Mouse (Mus musculus) forebrain, embryonic 13.5 days (tissue): Measurements from ENCODE around the gene Olfr190. TPM values are rescaled to one million over a fixed set of nuclear protein-coding genes. Genes with fewer than 3 reads are reported as not detected.

Experiments
- ATAC-seq: fragments of 200-750 bp; cut with Nextera tagmentation; 2 replicates; pipeline ENCODE4 v1.8.0; 2017
- H3K27ac ChIP-seq: fragments of 300-500 bp; sonication (generic); 2 replicates; pipeline ENCODE4 v1.5.1; 2015; ENCODE audit warnings: inconsistent platforms, mild to moderate bottlenecking, moderate library complexity
- H3K27me3 ChIP-seq: fragments of 300-500 bp; sonication (generic); 2 replicates; pipeline ENCODE4 v1.6.1; 2015; ENCODE audit warnings: mild to moderate bottlenecking, inconsistent platforms
- H3K36me3 ChIP-seq: fragments of 300-500 bp; sonication (generic); 2 replicates; pipeline ENCODE4 v1.6.1; 2015; ENCODE audit warnings: mild to moderate bottlenecking, inconsistent platforms; ENCODE audit not compliant: poor library complexity, severe bottlenecking
- H3K4me1 ChIP-seq: fragments of 300-500 bp; sonication (generic); 2 replicates; pipeline ENCODE4 v1.6.1; 2015; ENCODE audit warnings: inconsistent platforms
- H3K4me2 ChIP-seq: fragments of 300-500 bp; sonication (generic); 2 replicates; pipeline ENCODE4 v1.6.1; 2015; ENCODE audit warnings: inconsistent platforms, mild to moderate bottlenecking, moderate library complexity
- H3K4me3 ChIP-seq: fragments of 300-500 bp; sonication (generic); 2 replicates; pipeline ENCODE4 v1.5.1; 2015; ENCODE audit warnings: mild to moderate bottlenecking, inconsistent platforms
- H3K9ac ChIP-seq: fragments of 300-500 bp; sonication (generic); 2 replicates; pipeline ENCODE4 v1.6.1; 2015; ENCODE audit warnings: mild to moderate bottlenecking, inconsistent platforms
- H3K9me3 ChIP-seq: fragments of 300-500 bp; sonication (generic); replicated peaks from 2 replicates; pipeline ENCODE4 v1.6.1; 2016; ENCODE audit warnings: inconsistent platforms
- WGBS: fragments of 180-500 bp; shearing (Covaris S2); methylation state at CpG from one replicate; pipeline ENCODE4 v1.1.7; 2015; 5-methylcytosine and 5-hydroxymethylcytosine counted together
- polyA plus RNA-seq: library from polyadenylated mRNA; unstranded; fragments of >200 nt; fragmentation: Nextera tagmentation; extraction: Ambion mirVana; gene quantifications from 2 replicates; pipeline ENCODE4 v1.2.1, GENCODE M21; 2015

Gene Olfr190
- polyA plus RNA-seq, 1 experiment from 2014 or later: not detected

DNA sequence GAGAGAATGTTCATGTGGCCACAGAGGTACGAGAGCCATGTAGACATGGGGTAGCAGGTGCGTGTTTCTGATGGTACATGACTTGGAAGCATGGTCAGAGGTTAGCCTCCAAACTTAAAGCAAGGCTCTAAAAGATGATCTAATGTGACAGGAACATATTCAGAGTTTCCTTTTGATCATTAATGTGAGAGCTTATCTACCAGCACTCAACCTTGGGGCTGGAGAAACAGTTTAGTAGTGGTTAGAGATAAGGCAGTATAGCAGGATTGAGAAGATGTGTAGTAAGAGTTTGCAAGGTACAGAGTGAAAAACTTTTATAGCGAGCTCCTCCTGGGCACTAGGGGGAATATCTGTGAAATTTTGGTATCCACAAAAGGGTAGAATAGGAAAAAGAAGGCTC is 32.0 kb downstream of the Olfr190 start:
- Histone ChIP-seq H3K9ac (no peak overlapping the region), H3K27me3 (no peaks in the 10 kb centered on the region), H3K4me3 (no peak overlapping the region), H3K27ac (no peak overlapping the region), H3K4me1 (no peaks in the 10 kb centered on the region), H3K9me3 (no peaks in the 10 kb centered on the region), H3K36me3 (no peaks in the 10 kb centered on the region), H3K4me2 (no peak overlapping the region)
- 82% methylated on average over 3 of the region's 3 CpGs for WGBS
- no peak for ATAC-seq

DNA sequence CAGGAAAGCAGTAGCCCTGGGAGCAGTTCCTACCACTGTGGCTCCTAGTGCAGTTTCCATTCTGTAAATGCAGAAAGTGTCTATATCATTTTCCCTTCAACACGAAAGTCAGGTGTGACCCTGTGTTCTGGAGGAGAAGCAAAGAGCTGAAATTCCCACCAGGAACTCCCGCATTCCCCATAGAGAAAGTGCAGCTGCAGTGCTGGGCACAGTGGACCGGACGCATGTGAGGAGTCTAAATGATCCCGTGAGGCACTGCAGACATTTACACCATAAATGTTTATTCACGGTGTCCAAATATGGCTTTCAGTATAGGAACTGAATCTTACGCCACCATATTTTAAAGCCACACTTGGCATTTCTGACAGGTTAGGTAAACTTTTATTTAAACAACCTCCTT is 38.1 kb downstream of the Olfr190 start, which contains the start of gene Olfr187:
Olfr187 (minus strand) TSS at position 58 of the 400 bp plus-strand sequence.
- Histone ChIP-seq H3K4me3 (no peak within 1 kb of the TSS), H3K36me3 (no peaks in the 10 kb centered on the region), H3K27me3 (no peaks in the 10 kb centered on the region), H3K27ac (no peak within 1 kb of the TSS), H3K9me3 (no peaks in the 10 kb centered on the region), H3K9ac (no peak within 1 kb of the TSS), H3K4me2 (no peak within 1 kb of the TSS), H3K4me1 (no peaks in the 10 kb centered on the region)
- ATAC-seq: no peak
- 90% methylated on average over 7 of the region's 7 CpGs for WGBS

DNA sequence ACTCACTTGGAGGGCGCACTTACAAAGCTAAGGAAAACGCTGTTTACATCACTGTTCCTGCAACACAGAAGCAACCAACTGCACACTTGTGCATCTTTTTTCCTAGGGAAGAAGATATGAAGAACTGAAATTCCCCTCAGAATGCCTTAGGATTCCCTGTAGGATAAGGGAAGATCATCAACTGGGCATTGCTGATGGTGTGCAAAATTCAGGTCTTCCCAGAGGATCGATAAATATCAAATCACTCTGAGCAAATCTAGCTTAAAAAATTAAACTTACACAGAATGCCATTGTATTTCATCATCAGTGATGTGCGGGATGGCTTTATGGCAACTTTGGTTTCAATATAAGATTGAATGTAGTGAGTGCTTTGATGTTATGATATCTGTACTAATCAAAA is 47.6 kb downstream of the Olfr190 start, which contains the start of gene Olfr186:
Olfr186 (minus strand) TSS at position 101 of the 400 bp plus-strand sequence.
- 91% methylated on average over 4 of the region's 4 CpGs for WGBS
- no peak within 1 kb of the TSS for H3K27ac ChIP-seq
- H3K4me1 ChIP-seq: no peaks in the 10 kb centered on the region
- no peak within 1 kb of the TSS for H3K4me2 ChIP-seq
- H3K9me3 ChIP-seq: no peaks in the 10 kb centered on the region
- no peak for ATAC-seq
- H3K36me3 ChIP-seq: no peaks in the 10 kb centered on the region
- no peak within 1 kb of the TSS for H3K9ac ChIP-seq
- H3K27me3 ChIP-seq: no peaks in the 10 kb centered on the region
- H3K4me3 ChIP-seq: no peak within 1 kb of the TSS

Other genes starting within 250 kb of the Olfr190 start
- not detected in 2 replicates for gene Olfr177, start 203.2 kb downstream of the Olfr190 start, polyA plus RNA-seq
- not detected in 2 replicates for gene Olfr178, start 185.9 kb downstream of the Olfr190 start, polyA plus RNA-seq
- gene Olfr181, start 149.2 kb downstream of the Olfr190 start, polyA plus RNA-seq: not detected in 2 replicates
- gene Olfr180, start 148.6 kb downstream of the Olfr190 start, polyA plus RNA-seq: not detected in 2 replicates
- not detected in 2 replicates for gene Olfr183, start 82.6 kb downstream of the Olfr190 start, polyA plus RNA-seq
- not detected in 2 replicates for gene Olfr186, start 47.7 kb downstream of the Olfr190 start, polyA plus RNA-seq
- not detected in 2 replicates for gene Olfr187, start 38.2 kb downstream of the Olfr190 start, polyA plus RNA-seq
- gene Olfr191, start 11.8 kb upstream of the Olfr190 start, polyA plus RNA-seq: not detected in 2 replicates
- gene Olfr193, start 33.9 kb upstream of the Olfr190 start, polyA plus RNA-seq: not detected in 2 replicates
- gene Olfr194, start 43.1 kb upstream of the Olfr190 start, polyA plus RNA-seq: not detected in 2 replicates
- not detected in 2 replicates for gene Olfr195, start 69.0 kb upstream of the Olfr190 start, polyA plus RNA-seq
- gene Olfr196, start 92.4 kb upstream of the Olfr190 start, polyA plus RNA-seq: not detected in 2 replicates
- not detected in 2 replicates for gene Olfr198, start 125.5 kb upstream of the Olfr190 start, polyA plus RNA-seq
- not detected in 2 replicates for gene Olfr199, start 141.8 kb upstream of the Olfr190 start, polyA plus RNA-seq
- not detected in 2 replicates for gene Olfr201, start 194.6 kb upstream of the Olfr190 start, polyA plus RNA-seq
- gene Olfr202, start 208.8 kb upstream of the Olfr190 start, polyA plus RNA-seq: not detected in 2 replicates
- gene Olfr203, start 220.9 kb upstream of the Olfr190 start, polyA plus RNA-seq: not detected in 2 replicates
- not detected in 2 replicates for gene Olfr204, start 240.2 kb upstream of the Olfr190 start, polyA plus RNA-seq